Mouse (Mus musculus) intestine, embryonic 14.5 days (tissue): ENCODE measurements around the gene Plpp7. TPM values are rescaled to one million over a fixed set of nuclear protein-coding genes. Genes with fewer than 3 reads are reported as not detected.

Experiments
- ATAC-seq: fragments of 200-750 bp; cut with Nextera tagmentation; replicated peaks from 2 replicates; pipeline ENCODE4 v1.8.0; 2017; ENCODE audit warnings: low read depth, moderate number of reproducible peaks, moderate TSS enrichment, moderate library complexity; ENCODE audit not compliant: low FRiP score, low TSS enrichment
- DNase-seq: peaks from one replicate; pipeline ENCODE4 v3.0.0-alpha.2; 2018; ENCODE audit warnings: low spot score
- H3K27ac ChIP-seq: fragments of 300-500 bp; sonication (generic); 2 replicates; pipeline ENCODE4 v1.5.1; 2014; ENCODE audit warnings: low read depth, mild to moderate bottlenecking, control low read depth
- H3K27me3 ChIP-seq: fragments of 300-500 bp; sonication (generic); replicated peaks from 2 replicates; pipeline ENCODE4 v1.6.1; 2014; ENCODE audit warnings: low read length, control low read depth; ENCODE audit not compliant: control insufficient read depth, insufficient read depth
- H3K36me3 ChIP-seq: fragments of 300-500 bp; sonication (generic); 2 replicates; pipeline ENCODE4 v1.6.1; 2014; ENCODE audit warnings: low read length, control low read depth; ENCODE audit not compliant: control insufficient read depth, insufficient read depth
- H3K4me1 ChIP-seq: fragments of 300-500 bp; sonication (generic); replicated peaks from 2 replicates; pipeline ENCODE4 v1.6.1; 2014; ENCODE audit warnings: low read length, control low read depth, mixed read lengths; ENCODE audit not compliant: control insufficient read depth, insufficient read depth
- H3K4me2 ChIP-seq: fragments of 300-500 bp; sonication (generic); 2 replicates; pipeline ENCODE4 v1.6.1; 2014; ENCODE audit warnings: low read length
- H3K4me3 ChIP-seq: fragments of 300-500 bp; sonication (generic); 2 replicates; pipeline ENCODE4 v1.5.1; 2014; ENCODE audit warnings: low read depth, low read length, control low read depth, mixed read lengths
- H3K9ac ChIP-seq: fragments of 300-500 bp; sonication (generic); 2 replicates; pipeline ENCODE4 v1.6.1; 2014; ENCODE audit warnings: mild to moderate bottlenecking, low read length
- H3K9me3 ChIP-seq: fragments of 300-500 bp; sonication (generic); 2 replicates; pipeline ENCODE4 v1.6.1; 2016; ENCODE audit warnings: low read length, control low read depth; ENCODE audit not compliant: control insufficient read depth
- WGBS: fragments of 180-500 bp; shearing (Covaris S2); extraction: QIAGEN DNeasy Blood & Tissue Kit; methylation state at CpG from one replicate; pipeline ENCODE4 v1.1.7; 2014; 5-methylcytosine and 5-hydroxymethylcytosine counted together
- polyA plus RNA-seq: library from polyadenylated mRNA; unstranded; fragments of >200 nt; fragmentation: Nextera tagmentation; extraction: Ambion mirVana; gene quantifications from 2 replicates; pipeline ENCODE4 v1.2.1, GENCODE M21; 2014

The Plpp7 gene
- polyA plus RNA-seq, 1 experiment from 2014 or later = 4.8 TPM

DNA sequence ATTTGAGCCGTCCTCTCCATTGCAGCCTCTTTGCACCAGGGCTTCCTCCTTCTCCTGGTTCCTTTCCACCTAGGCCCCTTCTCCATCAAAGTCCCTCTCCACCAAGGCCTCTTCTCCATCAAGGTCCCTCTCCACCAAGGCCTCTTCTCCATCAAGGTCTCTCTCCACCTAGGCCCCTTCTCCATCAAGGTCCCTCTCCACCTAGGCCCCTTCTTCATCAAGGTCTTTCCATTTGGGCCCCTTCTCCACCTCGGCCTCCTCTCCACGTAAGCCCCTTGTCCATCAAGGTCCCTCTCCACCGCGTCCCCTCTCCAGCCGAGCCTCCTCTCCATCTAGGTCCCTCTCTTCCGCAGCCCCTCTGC is 55.2 kb downstream of the Plpp7 start:
- peak; percentile 76 for DNase-seq
- no peaks in the 10 kb centered on the region for H3K27me3 ChIP-seq
- peaks cover 32% of the 10 kb centered on the region for H3K4me1 ChIP-seq
- WGBS = 8% methylated on average over 7 of the region's 7 CpGs
- no peaks in the 10 kb centered on the region for H3K36me3 ChIP-seq
- ATAC-seq = no peak
- H3K9me3 ChIP-seq = no peaks in the 10 kb centered on the region
- peak overlapping the region; percentile 98 for H3K4me2 ChIP-seq
- peak overlapping the region; percentile 90 for H3K4me3 ChIP-seq
- H3K9ac ChIP-seq = peak overlapping the region; percentile 97
- H3K27ac ChIP-seq = peak overlapping the region; percentile 99

DNA sequence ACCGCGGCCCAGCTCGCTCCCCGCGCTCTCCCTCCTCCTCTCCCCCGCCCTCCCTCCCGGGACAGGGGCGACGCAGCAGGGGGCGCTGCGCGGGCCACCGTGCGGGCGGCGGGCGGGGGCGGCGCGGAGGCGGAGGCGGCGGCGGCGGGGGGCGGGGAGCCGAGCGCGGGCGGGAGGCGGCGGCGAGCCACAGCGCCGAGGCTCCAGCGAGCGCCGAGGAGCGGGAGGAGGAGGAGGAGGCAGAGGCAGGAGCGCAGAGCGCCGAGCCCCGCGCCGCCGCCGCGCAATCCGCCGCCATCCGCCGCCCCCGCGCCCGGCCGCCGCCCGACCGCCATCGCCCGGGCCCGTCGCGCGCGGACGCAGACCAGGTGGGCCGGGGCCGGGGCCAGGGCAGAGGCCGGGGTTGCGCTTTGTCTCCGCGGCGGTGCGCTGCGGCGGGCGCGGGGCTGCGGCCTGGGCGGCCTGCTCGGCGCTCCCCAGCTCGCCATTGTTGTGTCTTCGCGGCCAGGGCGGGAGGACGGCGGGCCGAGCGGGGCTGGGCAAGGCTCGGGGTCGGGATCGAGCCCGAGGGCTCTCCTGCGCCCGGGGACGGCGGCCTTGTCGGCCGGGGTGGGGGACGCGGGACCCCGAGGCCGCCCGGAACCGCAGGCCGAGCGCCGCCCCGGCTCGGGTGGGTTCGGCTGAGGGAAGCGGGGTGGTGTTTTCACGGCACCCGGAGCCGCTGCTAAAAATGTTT is 55.8 kb downstream of the Plpp7 start, which contains the start of gene Prrc2b:
Gene Prrc2b (plus strand): TSS at position 159 of the 736 bp plus-strand sequence.
- DNase-seq (peak; percentile 85), ATAC-seq (peak; percentile 65; the same call in 1 of the 2 replicates)
- under 1% methylated on average over 76 of the region's 117 CpGs for WGBS
- no peaks in the 10 kb centered on the region for H3K27me3 ChIP-seq
- peak within 1 kb of the TSS; percentile 99 for H3K27ac ChIP-seq
- H3K4me3 ChIP-seq = peak within 1 kb of the TSS; percentile 90
- peak within 1 kb of the TSS; percentile 98 for H3K4me2 ChIP-seq
- H3K9me3 ChIP-seq = no peaks in the 10 kb centered on the region
- peak within 1 kb of the TSS; percentile 97 for H3K9ac ChIP-seq
- H3K36me3 ChIP-seq = no peaks in the 10 kb centered on the region
- H3K4me1 ChIP-seq = peaks cover 38% of the 10 kb centered on the region

- Histone ChIP-seq H3K4me3 (peak overlapping the region; percentile 90), H3K4me1 (peaks cover 45% of the 10 kb centered on the region), H3K9ac (peak overlapping the region; percentile 97), H3K4me2 (peak overlapping the region; percentile 98), H3K36me3 (no peaks in the 10 kb centered on the region), H3K9me3 (no peaks in the 10 kb centered on the region), H3K27ac (peak overlapping the region; percentile 99), H3K27me3 (no peaks in the 10 kb centered on the region)
- DNase-seq (peak; percentile 65), ATAC-seq (no peak)
- under 1% methylated on average over 22 of the region's 22 CpGs for WGBS
Measured at GRCm38 (mm10) chr2:32151660-32152366, 56.5 kb downstream of the Plpp7 start.

GRCm38 (mm10) chr2:32152367-32153034 is 57.2 kb downstream of the Plpp7 start:
- no peak for ATAC-seq
- H3K4me3 ChIP-seq = peak overlapping the region; percentile 90
- no peaks in the 10 kb centered on the region for H3K27me3 ChIP-seq
- H3K4me1 ChIP-seq = peaks cover 52% of the 10 kb centered on the region
- peak overlapping the region; percentile 99 for H3K27ac ChIP-seq
- H3K36me3 ChIP-seq = no peaks in the 10 kb centered on the region
- no peak for DNase-seq
- H3K9me3 ChIP-seq = no peaks in the 10 kb centered on the region
- peak overlapping the region; percentile 97 for H3K9ac ChIP-seq
- WGBS = 15% methylated on average over 12 of the region's 12 CpGs
- peak overlapping the region; percentile 98 for H3K4me2 ChIP-seq

- Histone ChIP-seq H3K4me1 (peaks cover 59% of the 10 kb centered on the region), H3K27ac (peak overlapping the region; percentile 99), H3K4me2 (peak overlapping the region; percentile 98), H3K27me3 (no peaks in the 10 kb centered on the region), H3K4me3 (peak overlapping the region; percentile 90), H3K9ac (peak overlapping the region; percentile 97), H3K36me3 (no peaks in the 10 kb centered on the region), H3K9me3 (no peaks in the 10 kb centered on the region)
- 3% methylated on average over 13 of the region's 13 CpGs for WGBS
- DNase-seq (peak; percentile 70), ATAC-seq (no peak)
Measured at GRCm38 (mm10) chr2:32153041-32153790, 57.9 kb downstream of the Plpp7 start.

GRCm38 (mm10) chr2:32153791-32154119 is 58.4 kb downstream of the Plpp7 start:
- Histone ChIP-seq H3K9ac (peak overlapping the region; percentile 97), H3K27me3 (no peaks in the 10 kb centered on the region), H3K4me1 (peaks cover 64% of the 10 kb centered on the region), H3K27ac (peak overlapping the region; percentile 99), H3K4me2 (peak overlapping the region; percentile 98), H3K36me3 (no peaks in the 10 kb centered on the region), H3K4me3 (peak overlapping the region; percentile 90), H3K9me3 (no peaks in the 10 kb centered on the region)
- DNase-seq (no peak), ATAC-seq (no peak)
- 12% methylated on average over 4 of the region's 4 CpGs for WGBS

DNA sequence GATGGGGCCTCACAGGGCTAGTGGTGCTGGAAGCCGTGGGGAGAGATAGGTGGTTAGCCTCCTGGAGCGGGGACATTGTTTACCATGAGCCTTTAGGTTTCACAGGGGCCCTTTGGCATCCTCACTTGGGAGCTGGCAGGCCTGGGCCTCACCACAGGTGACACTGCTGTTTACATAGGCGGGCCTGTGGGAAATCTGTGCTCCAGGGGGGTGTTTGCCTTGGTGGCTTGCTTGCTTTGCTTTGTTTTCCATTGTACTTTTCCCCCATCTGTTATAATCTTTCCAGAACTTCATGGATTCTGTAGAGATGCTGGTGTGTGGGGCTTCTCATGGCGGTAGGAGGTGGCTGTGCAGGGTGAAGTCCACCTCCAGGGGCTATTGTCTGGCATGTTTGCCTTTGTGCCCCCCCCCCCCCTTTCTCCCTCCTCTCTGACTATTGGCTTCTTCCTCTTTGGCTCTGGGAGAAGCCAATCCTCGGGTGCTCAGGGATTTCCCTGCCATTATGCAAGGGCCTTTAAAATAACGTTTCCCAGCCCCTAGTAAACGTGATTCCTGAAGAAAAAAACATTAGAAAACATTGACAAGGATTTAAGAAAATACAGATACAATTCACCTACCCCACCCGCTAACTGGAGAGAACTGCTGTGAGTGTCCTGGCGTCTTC is 59.1 kb downstream of the Plpp7 start:
- WGBS = 27% methylated on average over 9 of the region's 9 CpGs
- ATAC-seq (no peak), DNase-seq (no peak)
- no peaks in the 10 kb centered on the region for H3K27me3 ChIP-seq
- peak overlapping the region; percentile 98 for H3K4me2 ChIP-seq
- no peaks in the 10 kb centered on the region for H3K9me3 ChIP-seq
- peaks cover 68% of the 10 kb centered on the region for H3K4me1 ChIP-seq
- H3K9ac ChIP-seq = peak overlapping the region; percentile 27; the same call in 1 of the 2 replicates
- H3K27ac ChIP-seq = peak overlapping the region; percentile 99
- no peaks in the 10 kb centered on the region for H3K36me3 ChIP-seq
- peak overlapping the region; percentile 90; the same call in 1 of the 2 replicates for H3K4me3 ChIP-seq
